Mouse (Mus musculus) right cerebral cortex, adult 18-20 months (tissue): ENCODE results near the gene Cit.

Experiments used
- DNase-seq: peaks from one replicate; pipeline ENCODE4 v3.0.0; 2022; ENCODE audit warnings: mixed read lengths

The Cit gene

DNA sequence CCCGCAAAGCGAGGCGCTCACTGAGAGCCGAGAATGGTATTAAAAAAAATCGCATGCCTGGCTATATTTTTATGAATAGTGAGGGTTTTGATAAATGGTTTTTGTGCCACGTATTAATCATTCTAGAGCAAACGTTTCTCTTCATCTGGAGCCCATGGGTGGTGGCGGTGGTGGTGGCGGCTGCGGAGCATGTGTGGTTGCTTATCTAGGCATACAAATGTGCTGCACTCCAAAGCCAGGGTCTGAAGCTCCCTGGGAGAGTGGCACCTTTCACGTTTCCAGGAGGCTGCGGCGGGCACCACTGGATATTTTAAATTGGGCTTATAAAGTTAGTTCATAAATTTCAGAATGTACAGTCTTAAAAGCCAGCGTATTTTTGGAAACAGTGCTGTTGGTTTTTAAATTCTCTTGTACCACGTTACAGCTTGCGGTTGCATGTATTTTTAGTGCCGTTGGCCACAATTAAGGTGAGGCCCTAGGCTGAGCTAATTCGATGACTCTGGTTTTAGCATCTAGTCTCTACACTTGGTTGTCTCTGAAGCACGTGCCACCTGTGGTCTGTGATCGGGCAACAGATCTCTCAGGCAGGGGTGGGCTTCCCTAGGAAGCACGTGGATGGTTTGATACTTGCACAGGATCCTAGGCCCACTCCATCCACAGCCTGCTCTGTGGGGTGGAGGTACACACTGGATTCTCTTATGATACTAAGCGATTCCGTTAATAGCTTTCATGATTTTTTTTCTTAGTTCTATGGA lies 73.7 kb downstream of the Cit start:
- no peak for DNase-seq

DNA sequence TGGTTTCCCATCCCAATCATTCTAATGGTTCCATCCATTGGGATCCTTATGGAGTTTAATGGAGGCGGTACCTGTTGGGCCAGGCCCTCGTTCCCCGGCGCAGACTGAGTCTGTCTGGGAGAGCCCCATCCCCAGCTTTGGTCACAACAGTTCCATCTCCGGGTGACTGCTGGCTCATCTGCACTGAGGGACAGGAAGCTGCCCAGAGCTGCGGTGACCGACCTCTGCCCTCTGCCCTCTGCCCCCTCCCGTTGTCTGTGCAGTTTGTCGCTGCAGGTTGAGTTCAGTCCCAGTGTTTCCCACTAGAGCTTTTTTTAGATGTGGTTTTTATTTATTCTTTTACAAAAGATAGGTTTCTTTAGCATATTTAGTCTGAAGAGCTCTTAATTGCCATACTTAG lies 76.9 kb downstream of the Cit start:
- DNase-seq = no peak

DNA sequence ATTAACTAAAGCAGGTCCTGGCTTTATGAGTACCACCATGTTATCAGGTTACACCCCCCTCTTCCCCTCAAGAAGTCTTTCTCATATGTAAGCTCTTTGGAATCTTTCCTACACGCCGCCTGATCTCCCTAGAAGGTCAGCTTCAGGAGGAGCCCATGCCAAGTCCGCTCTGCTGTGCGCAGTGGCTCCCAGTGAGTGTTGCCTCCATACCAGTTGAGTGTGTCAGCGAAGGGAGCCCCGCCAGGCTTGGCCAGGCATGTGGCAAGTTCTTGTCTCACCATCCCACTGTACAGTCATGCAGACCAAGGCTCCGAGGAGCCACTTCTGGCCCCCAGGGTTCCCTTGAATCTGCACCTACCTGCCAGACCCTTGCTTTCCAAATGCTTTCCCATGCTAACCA lies 79.9 kb downstream of the Cit start:
- DNase-seq = no peak

DNA sequence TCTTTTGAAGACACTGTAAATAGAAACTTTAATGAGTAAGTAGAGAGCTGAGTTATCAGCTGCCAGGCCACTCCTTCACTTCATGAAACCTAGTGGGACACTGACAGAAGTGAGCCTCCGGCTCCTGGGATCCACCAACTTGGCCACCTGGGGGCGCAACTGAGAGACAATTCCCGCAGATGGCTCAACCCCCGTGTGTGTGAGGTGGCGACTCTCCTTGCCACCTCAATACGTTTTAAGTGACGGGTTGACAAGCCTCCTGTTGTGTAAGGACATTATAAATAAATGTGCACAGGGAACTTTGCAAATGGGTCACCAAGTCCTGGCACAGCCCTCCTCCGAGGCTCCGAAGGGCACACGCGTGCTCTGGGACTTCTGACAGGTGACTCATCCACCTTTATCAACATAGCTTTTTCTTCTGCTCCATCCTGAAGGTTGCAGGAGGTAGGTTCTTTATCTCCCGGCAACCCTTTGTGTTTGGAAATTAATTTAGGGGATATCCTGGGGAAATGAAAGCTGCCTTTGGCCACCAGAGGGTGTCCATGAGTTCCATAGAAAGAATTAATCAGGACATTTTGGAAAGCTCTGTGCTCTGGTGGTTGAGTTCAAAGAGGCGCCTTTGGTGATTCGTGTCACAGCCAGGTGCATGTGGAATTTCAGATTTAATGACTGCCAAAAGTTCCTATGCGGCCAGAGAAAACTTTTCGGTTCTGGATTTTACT lies 83.9 kb downstream of the Cit start:
- no peak for DNase-seq

DNA sequence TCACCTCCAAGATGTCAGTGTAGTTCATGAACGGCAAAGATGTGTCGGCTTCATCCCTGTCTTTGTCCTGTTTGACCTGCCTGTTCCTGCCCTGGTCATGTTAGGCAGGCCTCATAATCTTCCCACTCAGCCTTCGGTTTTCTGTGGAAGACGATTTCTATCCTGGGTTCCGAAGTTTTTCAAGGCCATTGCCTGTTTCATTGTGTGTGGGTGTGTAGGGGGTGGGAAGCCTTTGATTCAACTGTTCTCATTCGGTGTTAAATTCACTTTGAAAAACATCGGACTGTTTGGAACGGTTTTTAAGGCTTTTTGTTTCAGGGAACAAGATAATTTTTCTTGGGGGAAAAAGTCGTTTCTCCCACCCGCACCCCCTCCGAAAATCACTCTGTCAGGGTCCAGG lies 87.2 kb downstream of the Cit start:
- DNase-seq = no peak

DNA sequence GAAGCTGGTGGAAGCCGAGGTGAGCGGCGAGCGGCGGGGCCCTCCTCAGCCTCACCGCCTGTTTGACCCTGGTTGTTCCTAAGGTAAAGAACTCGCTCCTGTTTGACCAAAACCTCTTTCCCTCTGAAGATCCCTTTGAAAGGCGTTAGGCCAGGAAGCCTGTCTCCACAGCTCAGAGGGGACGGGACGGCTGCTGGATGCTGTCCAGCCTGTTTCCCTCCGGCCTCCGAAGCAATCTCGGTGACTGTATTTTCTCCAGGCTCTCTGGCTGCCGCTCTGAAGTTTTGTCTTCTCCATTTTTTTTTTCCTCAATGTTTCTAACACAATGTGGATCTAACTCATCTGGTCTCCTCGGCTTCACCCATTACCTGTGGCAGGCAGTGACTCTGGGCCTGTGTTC lies 91.8 kb downstream of the Cit start:
- DNase-seq = no peak

DNA sequence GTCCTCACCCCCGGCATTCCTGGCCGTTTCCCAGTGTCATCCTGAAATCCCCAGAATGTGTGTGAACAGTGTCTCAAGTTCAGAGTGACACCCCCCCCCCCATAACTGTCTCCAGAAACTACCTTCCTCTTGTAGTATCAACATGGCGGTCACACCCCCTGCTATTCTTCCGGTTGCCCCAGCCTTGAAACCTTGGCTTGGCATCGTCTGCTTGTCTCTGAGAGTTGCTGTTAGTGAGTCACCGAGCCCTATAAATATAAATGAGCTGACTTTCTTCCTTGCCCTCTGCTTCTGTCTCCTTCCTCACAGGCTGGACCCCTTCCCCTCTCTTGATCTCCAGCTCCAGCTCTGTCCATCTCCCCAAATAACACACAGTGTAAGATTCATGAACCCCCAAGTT lies 92.5 kb downstream of the Cit start:
- DNase-seq = no peak

DNA sequence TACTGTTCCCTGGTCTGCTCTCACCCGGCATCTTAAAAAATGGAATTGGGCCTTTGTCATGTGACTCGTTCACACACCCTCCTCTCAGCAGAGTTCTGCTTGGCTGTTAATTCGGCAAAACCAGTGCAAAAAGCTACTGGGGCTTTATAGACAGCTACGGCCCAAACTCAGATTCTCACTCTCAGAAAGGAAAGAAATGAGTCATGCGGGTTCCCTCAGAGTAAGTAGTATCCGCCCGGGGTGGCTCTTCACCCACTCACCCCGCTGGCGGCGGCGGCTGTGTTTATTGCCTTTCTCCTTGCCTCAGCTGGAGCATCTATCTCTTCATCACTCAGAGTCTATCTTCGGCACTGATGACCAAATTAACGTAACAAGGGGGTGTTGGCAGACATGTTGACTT lies 93.9 kb downstream of the Cit start:
- DNase-seq = peak; percentile 63

DNA sequence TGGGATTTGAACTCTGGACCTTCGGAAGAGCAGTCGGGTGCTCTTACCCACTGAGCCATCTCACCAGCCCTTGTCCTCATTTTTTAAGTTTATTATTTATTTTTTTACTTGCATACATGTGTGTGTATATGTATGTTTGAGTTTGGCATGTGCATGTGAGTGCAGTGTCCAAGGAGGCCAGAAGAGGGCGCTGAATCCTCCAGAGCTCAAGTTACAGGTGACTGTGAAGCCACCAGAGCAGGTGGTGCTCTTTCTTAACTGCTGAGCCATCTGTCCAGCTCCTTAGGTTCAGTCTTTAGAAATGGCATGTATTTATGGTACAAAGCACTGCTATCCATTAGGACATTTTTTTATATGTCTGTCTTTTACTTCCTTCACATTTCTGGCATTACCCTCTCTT lies 97.3 kb downstream of the Cit start:
- DNase-seq = no peak

DNA sequence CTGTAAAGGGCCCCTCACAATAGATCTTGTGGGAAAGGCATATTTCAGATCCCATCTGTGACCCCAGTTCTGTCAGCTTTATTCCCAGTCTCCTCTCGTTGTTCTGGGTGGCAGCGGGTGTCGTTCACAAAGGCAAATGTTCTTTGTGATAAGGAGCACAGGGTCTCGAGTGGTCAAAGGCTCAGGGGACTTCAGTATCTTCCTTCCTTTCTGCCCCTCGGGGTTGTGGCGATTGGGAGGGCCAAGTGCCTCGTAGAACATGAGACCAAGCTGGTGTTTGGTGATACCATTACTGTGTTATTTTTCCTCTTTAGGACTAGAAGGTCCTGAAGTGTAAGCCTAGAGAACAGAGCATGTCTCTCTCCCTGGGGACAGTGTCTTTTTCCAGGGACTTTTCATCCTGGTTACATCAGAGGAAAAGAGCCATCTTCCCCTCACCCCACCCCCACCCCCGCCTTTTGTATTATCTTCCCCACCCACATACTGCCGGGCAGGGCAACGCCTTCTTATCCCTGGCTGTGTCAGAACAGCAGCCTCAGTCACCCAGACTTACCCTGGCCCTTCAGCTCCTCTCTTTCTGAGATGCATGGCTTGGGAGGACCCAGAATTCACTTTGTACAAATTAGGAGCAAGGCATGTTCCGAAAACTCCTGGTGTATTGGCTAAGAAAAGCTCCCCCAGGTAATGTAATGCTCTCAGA lies 99.9 kb downstream of the Cit start:
- DNase-seq = no peak

DNA sequence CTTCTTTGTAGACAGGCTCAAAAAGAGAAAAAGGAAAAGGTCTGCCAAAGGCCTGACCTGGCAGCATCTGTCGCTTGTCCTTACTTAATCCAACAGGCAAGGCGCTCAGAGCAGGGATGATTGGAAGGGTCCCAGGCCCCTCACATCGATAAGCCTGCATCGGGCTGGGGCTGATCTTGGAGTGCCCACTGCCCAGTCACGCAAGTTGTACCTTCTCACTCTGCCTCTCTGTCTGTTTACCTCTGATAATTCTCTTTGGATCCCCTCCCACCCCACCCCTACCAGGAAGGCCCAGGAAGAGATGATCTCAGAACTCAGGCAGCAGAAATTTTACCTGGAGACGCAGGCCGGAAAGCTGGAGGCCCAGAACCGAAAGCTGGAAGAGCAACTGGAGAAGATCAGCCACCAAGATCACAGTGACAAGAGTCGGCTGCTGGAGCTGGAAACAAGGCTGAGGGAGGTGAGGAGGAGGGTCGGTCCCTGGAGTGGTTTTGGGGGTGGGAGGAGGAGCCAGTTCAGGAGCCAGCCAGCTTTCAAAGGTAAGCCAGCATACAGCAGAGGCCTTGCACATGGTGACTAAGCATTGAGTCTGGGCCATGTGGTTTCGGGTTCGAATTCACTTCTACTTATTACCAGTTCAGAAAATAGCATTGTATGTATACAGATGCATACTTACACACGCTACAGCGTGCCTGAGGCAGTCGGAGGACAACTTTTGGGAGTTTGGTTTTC lies 102.7 kb downstream of the Cit start:
- DNase-seq = no peak

DNA sequence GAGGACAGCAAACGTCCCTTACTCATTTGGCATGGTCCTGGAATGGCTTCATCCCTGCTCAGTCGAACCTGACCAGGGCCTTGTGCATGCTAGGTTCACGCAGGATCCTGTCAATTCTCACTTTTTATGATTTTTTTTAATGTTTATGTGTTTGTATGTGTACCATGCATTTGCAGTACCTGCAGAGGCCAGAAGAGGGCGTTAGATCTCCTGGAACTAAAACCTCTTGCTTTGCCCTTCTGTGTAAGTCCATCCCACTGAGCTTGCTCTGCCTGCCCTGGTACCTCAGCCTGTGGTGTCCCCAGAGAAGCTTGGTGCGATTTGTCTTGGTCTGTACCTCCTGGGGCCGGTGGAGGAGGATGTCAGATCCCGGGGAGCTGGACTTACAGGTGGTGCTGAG lies 105.9 kb downstream of the Cit start:
- no peak for DNase-seq

DNA sequence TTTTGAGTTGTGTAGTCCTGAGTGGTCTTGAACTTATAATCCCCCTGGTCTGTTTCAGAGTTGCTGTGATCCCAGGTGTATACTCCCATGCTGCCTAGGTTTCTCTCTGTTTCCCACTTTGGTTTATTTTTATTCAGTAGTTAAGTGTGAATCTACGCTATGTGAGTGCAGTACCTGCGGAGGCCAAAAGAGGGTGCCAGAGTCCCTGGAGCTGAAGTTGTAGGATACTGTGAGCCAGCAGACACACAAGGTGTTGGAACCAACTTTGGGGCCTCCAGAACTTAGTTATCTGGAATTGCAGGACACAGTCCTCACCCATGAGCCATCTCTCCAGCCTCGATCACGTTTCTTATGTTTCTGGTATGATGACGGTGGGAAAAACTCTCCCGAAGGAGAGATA lies 108.1 kb downstream of the Cit start:
- no peak for DNase-seq

DNA sequence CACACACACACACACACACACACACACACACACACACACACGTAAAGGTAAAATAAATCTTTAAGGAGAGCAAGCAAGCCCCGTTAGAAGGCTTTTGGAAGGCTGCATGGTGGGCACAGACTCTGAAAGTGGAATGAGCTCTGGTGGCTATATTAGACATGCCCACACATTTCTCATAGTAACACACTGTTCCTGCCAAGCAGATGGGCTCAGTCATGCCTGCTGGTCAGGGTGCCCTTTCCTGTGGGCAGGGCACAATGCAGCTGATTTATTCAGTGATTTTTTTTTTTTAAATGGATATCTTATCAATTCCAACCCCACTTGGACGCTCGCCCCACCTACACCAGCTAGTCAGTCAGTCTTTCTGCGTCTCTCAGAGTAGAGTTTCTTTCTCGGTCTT lies 109.0 kb downstream of the Cit start:
- DNase-seq = peak; percentile 58

DNA sequence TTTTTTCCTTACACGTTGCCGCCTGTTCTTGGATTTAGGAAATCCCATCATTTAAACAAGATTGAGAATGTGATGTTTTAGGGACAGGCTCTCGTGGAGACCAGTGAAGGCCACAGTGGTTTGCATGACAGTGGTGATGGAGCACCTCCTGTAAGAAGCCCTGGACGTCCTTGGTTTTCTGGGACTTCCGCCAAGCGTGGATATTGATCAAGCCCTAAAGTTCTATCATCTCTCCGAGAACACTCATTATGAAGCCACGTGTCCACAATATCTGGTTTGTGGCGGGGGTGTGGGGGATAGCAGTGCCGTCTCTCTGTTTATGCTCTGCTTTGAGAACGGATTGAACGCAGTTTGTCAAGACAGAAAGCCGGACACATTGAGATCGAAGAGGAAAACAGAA lies 109.5 kb downstream of the Cit start:
- no peak for DNase-seq

DNA sequence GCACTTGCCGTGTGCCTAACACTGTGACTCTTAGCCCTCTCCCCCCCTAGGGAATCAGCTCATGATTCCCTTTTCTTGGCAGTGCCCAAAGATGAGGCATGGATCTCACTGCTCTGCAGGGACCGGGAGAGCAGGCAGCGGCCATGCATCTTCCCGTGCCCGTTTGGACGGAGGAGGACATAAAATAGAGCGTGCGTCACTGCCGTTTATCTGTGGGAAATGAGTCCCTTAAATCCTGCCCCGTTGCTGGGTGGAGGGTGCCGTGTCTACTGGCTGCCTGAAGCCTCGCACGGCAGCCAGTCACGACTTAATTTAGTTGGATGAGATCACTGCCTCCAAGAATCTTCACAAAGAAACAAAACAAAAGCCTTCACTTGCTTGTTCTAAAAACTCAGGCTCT lies 110.1 kb downstream of the Cit start:
- peak; percentile 81 for DNase-seq

DNA sequence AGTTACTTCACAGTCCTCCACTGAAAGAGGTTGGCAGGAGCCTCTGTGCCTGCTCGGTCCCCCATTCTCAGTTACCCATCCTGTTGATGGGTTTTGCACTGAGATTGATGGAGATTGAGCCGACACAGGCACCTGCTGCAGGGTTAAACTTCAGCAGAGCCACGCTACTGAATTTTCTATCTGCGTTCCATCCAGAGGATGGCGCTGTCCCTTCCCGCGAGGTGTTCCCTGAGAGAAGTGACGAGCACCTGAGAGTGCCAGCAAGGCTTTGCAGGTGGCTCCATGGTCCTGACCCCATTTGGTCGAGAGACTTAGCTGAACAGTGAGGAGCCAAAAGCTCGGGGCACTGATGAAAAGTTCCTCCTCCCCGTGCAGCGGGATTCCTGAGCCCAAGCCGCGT lies 111.0 kb downstream of the Cit start:
- no peak for DNase-seq

DNA sequence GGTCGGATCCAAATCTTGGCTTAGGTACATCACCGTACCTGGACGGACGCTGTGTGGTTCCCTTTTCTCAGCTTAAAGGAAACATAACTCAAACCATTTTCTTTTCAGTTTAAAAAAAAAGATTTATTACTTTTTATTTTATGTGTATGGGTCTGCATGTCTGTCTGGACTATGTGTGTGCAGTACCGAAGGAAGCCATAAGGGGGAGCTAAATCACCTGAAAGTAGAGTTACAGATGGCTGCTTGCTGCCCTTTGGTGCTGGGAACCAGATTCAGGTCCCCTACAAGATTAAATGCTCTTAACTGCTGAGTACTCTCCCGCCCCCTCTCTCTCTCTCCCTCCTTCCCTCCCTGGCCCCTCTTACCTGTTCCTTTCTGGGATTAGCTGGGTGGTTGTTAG lies 112.1 kb downstream of the Cit start:
- DNase-seq = no peak

DNA sequence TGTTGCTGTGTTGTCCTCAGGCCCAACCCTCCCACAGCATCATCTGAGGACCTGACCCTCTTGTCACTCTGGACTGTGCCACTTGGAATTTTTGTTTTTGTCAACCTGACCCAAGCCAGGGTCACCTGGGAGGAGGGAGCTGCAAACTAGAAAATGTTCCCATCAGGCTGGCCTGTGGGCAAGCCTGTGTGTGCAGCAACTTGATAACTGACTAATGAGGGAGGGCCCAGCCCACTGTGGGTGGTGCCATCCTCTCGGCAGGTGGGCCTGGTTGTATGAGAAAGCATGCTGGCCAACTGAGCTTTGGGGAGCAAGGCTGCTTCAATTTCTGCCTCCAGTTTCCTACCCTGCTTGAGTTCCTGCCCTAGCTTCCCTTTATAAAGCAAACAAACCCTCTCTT lies 113.3 kb downstream of the Cit start:
- DNase-seq = no peak

DNA sequence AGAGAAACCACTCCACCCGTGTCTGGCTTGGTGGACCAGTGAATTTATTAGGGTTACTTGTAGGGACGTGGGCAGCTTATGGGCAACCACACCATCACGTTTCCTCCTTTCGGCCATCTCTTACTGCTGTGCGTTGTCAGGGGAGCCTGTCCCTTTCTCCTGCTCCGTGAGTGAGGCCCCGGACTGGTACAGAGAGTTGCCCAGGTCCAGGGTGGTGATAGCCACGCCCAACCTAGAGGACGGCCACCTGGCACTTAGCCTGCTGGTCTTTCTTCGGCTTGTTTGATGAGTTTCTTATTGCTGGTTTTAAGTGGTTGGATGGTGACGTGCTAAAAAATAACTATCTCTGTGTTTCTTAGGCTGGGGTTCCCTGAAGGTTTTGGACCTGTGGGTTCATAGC lies 113.7 kb downstream of the Cit start:
- DNase-seq = no peak

DNA sequence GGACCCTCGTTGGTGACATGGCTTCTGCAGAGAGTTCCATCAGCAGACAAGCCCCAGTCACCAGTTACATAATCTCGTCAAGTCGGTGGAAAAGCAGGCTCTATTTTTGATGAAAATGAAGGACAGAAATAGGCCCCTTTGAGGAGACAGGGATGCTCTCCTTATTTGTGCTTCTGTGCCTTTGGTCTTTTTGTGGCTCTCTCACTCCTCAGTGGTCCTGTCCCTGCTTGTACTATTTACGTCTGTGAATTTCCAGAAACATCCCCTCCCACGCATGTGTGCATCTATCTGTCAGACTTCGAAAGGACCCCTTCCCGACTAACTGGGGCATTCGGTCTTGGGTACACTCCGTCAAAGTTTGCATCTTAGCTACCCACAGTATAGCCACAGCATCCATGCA lies 116.7 kb downstream of the Cit start:
- peak; percentile 34 for DNase-seq

DNA sequence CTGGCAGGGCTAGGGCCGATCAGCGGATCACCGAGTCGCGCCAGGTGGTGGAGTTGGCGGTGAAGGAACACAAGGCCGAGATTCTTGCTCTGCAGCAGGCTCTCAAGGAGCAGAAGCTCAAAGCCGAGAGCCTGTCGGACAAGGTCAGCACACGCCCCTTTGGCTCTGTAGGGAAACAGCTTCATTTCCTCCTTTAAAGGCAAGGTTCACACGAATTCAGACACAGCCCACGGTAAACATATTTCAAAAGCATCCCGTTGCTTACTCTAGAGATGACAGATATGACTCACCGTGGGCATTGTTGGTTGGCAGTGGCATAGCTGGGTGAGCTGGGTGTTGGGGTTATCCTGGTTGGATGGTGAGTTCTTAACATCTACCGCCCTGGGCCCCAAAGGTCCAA lies 126.2 kb downstream of the Cit start:
- no peak for DNase-seq

DNA sequence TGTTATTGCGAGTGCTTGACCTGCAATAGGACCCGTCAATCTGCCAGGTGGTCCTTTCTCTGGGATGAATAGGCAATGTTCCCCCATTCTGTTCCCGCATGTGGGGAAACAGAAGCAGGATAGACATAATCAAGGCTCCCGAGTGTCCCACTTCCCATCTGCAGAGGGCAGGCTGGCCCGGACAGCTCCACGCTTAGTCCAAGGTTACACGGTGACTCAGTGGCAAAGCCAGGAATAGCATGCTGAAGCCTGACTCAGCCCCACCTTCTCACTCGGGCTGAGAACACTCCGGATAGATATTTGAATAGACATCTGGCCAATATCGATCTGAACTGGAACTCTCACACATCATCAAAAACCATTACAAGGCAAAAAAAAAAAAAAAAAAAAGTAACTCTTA lies 130.6 kb downstream of the Cit start:
- DNase-seq = peak; percentile 41

DNA sequence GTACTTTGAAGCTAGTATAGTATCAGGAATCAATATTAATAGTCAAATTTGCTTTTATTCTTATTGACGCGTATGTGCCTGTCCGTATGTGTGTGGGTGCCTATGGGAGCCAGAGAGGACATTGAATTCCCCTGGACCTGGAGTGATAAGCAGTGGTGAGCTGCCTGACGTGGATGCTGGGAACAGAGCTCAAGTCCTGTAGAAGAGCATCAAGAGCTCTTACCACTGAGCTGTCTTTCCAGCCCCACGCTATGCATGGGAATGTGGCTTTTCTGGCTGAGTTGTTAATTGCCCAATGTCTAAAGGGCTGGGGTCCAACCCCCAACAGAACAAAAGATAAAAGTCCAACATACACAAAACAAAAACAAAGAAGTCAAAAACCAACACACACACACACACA lies 131.4 kb downstream of the Cit start:
- no peak for DNase-seq
